Mouse (Mus musculus): ENCODE data around the gene Tmem101.

Gene Tmem101

GRCm38 (mm10) chr11:102156786-102157089 is 534 bp upstream of the Tmem101 start:
- in situ Hi-C loops (cut with MseI, MboI) = no loop called here

GRCm38 (mm10) chr11:102147213-102147989 is 8.8 kb downstream of the Tmem101 start:
- in situ Hi-C loops (cut with MseI, MboI) = no loop called here

GRCm38 (mm10) chr11:102146531-102146930 is 9.7 kb downstream of the Tmem101 start:
- in situ Hi-C loops (cut with MseI, MboI) = no loop called here

GRCm38 (mm10) chr11:102146005-102146404 is 10.2 kb downstream of the Tmem101 start:
- in situ Hi-C loops (cut with MseI, MboI) = no loop called here

- in situ Hi-C loops (cut with MseI, MboI) = no loop called here
Measured at GRCm38 (mm10) chr11:102145471-102146001, 10.7 kb downstream of the Tmem101 start, which contains the start of gene Nags. TSS of gene Nags (plus strand) at chr11:102145513.

GRCm38 (mm10) chr11:102144957-102145470 is 11.2 kb downstream of the Tmem101 start:
- in situ Hi-C loops (cut with MseI, MboI) = no loop called here

- in situ Hi-C loops (cut with MseI, MboI) = no loop called here
Measured at GRCm38 (mm10) chr11:102142355-102142754, 13.8 kb downstream of the Tmem101 start.

- in situ Hi-C loops (cut with MseI, MboI) = no loop called here
Measured at GRCm38 (mm10) chr11:102140508-102140907, 15.7 kb downstream of the Tmem101 start.

GRCm38 (mm10) chr11:102138447-102138740 is 17.8 kb downstream of the Tmem101 start:
- in situ Hi-C loops (cut with MseI, MboI) = loop anchor here (5.0 to 10.0 kb wide), 3 partner anchors 36 to 76 kb away; partner anchors contain the start of gene Ppy (in 2 of the 2)

- in situ Hi-C loops (cut with MseI, MboI) = loop anchor here (5.0 to 10.0 kb wide), 3 partner anchors 36 to 76 kb away; partner anchors contain the start of gene Ppy (in 2 of the 2)
Measured at GRCm38 (mm10) chr11:102137625-102138446, 18.4 kb downstream of the Tmem101 start.

- in situ Hi-C loops (cut with MseI, MboI) = loop anchor here in 1 of 2 experiments (10.0 kb wide), 1 partner anchor 70 kb away; no protein-coding TSS in a partner anchor
Measured at GRCm38 (mm10) chr11:102134516-102134915, 21.7 kb downstream of the Tmem101 start.

GRCm38 (mm10) chr11:102117386-102117785 is 38.8 kb downstream of the Tmem101 start:
- in situ Hi-C loops (cut with MseI, MboI) = no loop called here

- in situ Hi-C loops (cut with MseI, MboI) = no loop called here
Measured at GRCm38 (mm10) chr11:102116241-102116640, 40.0 kb downstream of the Tmem101 start.

GRCm38 (mm10) chr11:102111576-102111975 is 44.6 kb downstream of the Tmem101 start:
- in situ Hi-C loops (cut with MseI, MboI) = no loop called here

GRCm38 (mm10) chr11:102107732-102108131 is 48.5 kb downstream of the Tmem101 start, which contains the start of gene Pyy:
TSS of gene Pyy (minus strand) at chr11:102107832.
- in situ Hi-C loops (cut with MseI, MboI) = no loop called here

GRCm38 (mm10) chr11:102106911-102107310 is 49.3 kb downstream of the Tmem101 start:
- in situ Hi-C loops (cut with MseI, MboI) = no loop called here
